Mouse (Mus musculus) bone marrow macrophage, adult 2 months (primary cell): Measurements from ENCODE around the gene Kif22. TPM values are rescaled to one million over a fixed set of nuclear protein-coding genes. Genes with fewer than 3 reads are reported as not detected.
A peak's percentile ranks its signal among the peaks of the same experiment; 100 is the strongest.

Source experiments
- H3K27ac ChIP-seq: 2 replicates; pipeline ENCODE4 v1.5.1; 2012; ENCODE audit warnings: low read depth, low read length; ENCODE audit not compliant: insufficient read depth
- H3K4me1 ChIP-seq: 2 replicates; pipeline ENCODE4 v1.6.1; 2012; ENCODE audit warnings: low read length; ENCODE audit not compliant: control insufficient read depth, insufficient read depth
- H3K4me3 ChIP-seq: 2 replicates; pipeline ENCODE4 v1.5.1; 2012; ENCODE audit warnings: mild to moderate bottlenecking, low read length, moderate library complexity; ENCODE audit not compliant: insufficient read depth
- CTCF ChIP-seq: IDR thresholded peaks from 2 replicates; pipeline ENCODE4 v1.5.1; 2012; ENCODE audit warnings: low read depth, mild to moderate bottlenecking, low read length, moderate library complexity
- POLR2A ChIP-seq: IDR thresholded peaks from 2 replicates; pipeline ENCODE4 v1.6.1; 2012; ENCODE audit warnings: mild to moderate bottlenecking, low read depth, low read length, borderline replicate concordance
- polyA plus RNA-seq: library from polyadenylated mRNA; stranded (reverse); fragments of >200 nt; gene quantifications from 2 replicates; pipeline ENCODE4 v1.2.4, GENCODE M21; 2012; ENCODE audit not compliant: missing spikeins, insufficient read depth, insufficient read length

Kif22 gene
- polyA plus RNA-seq, 1 experiment: 40.8 TPM

- H3K27ac ChIP-seq: no peak overlapping the region
- no peak overlapping the region for H3K4me3 ChIP-seq
- TF ChIP-seq CTCF (no peak), POLR2A (no peak)
- H3K4me1 ChIP-seq: peaks cover 10% of the 10 kb centered on the region
Measured at GRCm38 (mm10) chr7:127031244-127031643, 11.0 kb downstream of the Kif22 start.

- Histone ChIP-seq H3K4me3 (no peak overlapping the region), H3K27ac (no peak overlapping the region), H3K4me1 (peaks cover 10% of the 10 kb centered on the region)
- no peak for TF ChIP-seq CTCF
- no peak for TF ChIP-seq POLR2A
Measured at GRCm38 (mm10) chr7:127030172-127030571, 12.1 kb downstream of the Kif22 start.

- TF ChIP-seq CTCF (no peak), POLR2A (no peak)
Measured at GRCm38 (mm10) chr7:127027885-127028284, 14.4 kb downstream of the Kif22 start.

DNA sequence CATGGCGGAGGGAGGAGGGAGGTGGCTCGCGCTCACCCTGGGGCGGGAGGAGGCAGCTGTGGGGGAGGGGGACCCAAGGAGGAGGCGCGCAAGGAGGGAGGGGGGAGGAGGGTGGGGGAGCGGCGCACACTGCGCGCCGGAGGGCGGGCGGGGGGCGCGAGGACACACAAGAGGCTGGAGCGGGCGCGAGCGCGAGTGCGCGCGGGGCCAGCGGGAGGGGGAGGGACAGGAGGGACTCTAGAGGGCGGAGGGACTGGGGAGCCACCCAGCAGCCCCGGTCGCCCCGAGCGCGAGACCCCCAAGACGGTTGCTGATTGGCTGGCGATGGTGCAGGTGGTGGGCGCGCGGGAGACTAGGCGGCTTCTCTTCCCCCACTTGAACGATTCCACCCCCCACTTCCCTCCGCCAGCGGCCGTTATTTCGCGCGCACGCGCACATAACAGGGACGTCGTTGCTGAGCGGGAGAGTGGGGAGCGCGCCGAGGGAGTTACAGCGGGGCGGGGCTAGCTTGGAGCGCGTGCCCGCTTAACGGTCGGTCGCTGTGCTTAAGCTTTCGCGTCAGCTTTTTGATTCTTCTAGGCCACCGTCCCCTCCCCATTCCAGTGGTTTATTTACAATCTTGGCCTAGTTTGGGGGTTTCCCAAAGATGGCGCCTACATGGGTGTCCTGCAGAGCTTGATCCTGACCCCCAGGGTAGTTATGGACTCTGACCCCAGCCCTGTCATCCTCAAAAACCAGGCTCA is 15.1 kb downstream of the Kif22 start, which contains the start of gene Maz:
TSS of gene Maz (minus strand) at position 54 of the 743 bp plus-strand sequence.
- Histone ChIP-seq H3K4me1 (peaks cover 26% of the 10 kb centered on the region), H3K27ac (peak within 1 kb of the TSS; percentile 94), H3K4me3 (peak within 1 kb of the TSS; percentile 76)
- TF ChIP-seq CTCF (no peak), POLR2A (no peak; the same call in 1 of the 2 replicates)

More at GRCm38 (mm10) chr7:127027885-127028284, 14.4 kb downstream of the Kif22 start:
- Histone ChIP-seq H3K27ac (peak overlapping the region; percentile 91), H3K4me3 (peak overlapping the region; percentile 62), H3K4me1 (peaks cover 19% of the 10 kb centered on the region)

GRCm38 (mm10) chr7:127026616-127026983 is 15.7 kb downstream of the Kif22 start:
- Histone ChIP-seq H3K4me1 (peaks cover 30% of the 10 kb centered on the region), H3K27ac (peak overlapping the region; percentile 94), H3K4me3 (peak overlapping the region; percentile 76)
- no peak for TF ChIP-seq CTCF
- no peak for TF ChIP-seq POLR2A

DNA sequence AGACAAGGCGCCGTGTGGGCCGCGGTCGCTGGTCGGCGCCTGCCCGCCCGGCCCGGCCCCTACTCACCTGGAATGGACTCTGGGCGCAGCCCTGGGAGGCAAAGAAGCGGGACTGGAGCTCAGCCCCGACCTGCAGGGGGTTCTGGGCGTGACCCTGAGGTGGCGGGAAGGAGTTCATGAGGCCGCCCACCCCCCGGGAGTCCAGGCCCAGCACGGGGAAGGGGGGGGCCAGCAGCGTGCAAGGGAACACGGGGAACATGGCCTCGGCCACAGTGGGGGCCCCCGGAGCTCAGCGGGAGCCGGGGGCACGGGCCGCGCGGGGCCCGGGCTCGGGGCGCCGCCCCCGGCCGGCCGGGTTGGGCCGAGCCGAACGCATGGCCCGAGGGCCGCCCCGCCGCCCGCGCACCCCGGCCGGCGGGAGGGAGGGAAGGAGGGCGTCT is 16.1 kb downstream of the Kif22 start:
- Histone ChIP-seq H3K4me3 (peak overlapping the region; percentile 76), H3K27ac (peak overlapping the region; percentile 94), H3K4me1 (peaks cover 31% of the 10 kb centered on the region)
- no peak for TF ChIP-seq POLR2A
- TF ChIP-seq CTCF: no peak

DNA sequence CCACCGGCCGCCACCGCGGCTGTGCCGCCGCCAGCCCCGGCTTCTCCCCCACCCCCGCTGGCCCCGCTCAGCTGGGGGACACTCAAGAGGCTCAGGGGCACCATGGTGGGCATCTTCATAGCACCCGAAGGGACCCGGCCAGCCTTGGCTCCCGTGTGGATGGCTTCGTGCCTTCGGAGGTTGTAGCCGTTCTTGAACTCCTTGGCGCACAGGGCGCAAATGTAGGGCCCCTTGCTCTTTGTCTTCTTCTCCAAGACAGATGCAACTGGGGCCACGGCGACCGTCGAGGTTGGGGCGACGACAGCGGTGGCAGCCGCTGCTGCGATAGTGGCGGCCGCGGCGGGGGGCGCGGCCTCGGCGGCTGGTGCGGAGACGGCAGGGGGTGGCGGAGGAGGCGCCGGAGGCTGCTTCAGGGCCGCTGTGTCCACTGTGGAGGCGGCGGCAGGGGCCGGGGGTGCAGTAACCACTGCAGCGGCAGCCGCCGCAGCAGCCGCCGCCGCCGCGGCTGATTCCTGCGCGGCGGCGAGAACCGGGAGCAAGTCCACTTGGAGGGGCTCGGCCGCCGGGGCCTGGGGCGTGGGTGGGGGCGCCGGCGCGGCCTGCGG is 16.6 kb downstream of the Kif22 start:
- TF ChIP-seq CTCF (no peak), POLR2A (no peak)
- Histone ChIP-seq H3K4me3 (peak overlapping the region; percentile 76), H3K27ac (peak overlapping the region; percentile 94), H3K4me1 (peaks cover 31% of the 10 kb centered on the region)

GRCm38 (mm10) chr7:127024755-127025555 is 17.3 kb downstream of the Kif22 start:
- Histone ChIP-seq H3K27ac (peak overlapping the region; percentile 94), H3K4me1 (peaks cover 31% of the 10 kb centered on the region), H3K4me3 (peak overlapping the region; percentile 76)
- no peak for TF ChIP-seq CTCF
- peak; percentile 22; the same call in 1 of the 2 replicates for TF ChIP-seq POLR2A

- Histone ChIP-seq H3K27ac (peak overlapping the region; percentile 94), H3K4me1 (peaks cover 31% of the 10 kb centered on the region), H3K4me3 (peak overlapping the region; percentile 76)
- TF ChIP-seq CTCF: no peak
- TF ChIP-seq POLR2A: no peak
Measured at GRCm38 (mm10) chr7:127023896-127024690, 18.2 kb downstream of the Kif22 start.
